Mouse (Mus musculus): ENCODE data around the gene Ccdc141.

GRCm38 (mm10) chr2:77037211-77037610 lies 133.2 kb downstream of the Ccdc141 start:
- no peak for TF ChIP-seq ZC3H11A (IDR thresholded peaks at IDR 0.05; ENCODE audit: borderline replicate concordance, low read depth, low read length)
- no peak for TF ChIP-seq HCFC1 (IDR thresholded peaks at IDR 0.05; ENCODE audit: borderline replicate concordance, insufficient read depth, low read length)
- no peak for TF ChIP-seq MAFK (IDR thresholded peaks at IDR 0.05; ENCODE audit: insufficient read depth, low read depth, low read length)

Measured in ES-E14 (cell line).